Mouse (Mus musculus): ENCODE results near the gene Pcmt1. TPM values are rescaled to one million over a fixed set of nuclear protein-coding genes. Genes with fewer than 3 reads are reported as not detected.

Gene Pcmt1
- 131 and 134 TPM in 2 replicates for polyA plus RNA-seq (2016; fragmentation: Nextera tagmentation; extraction: Ambion mirVana)

GRCm38 (mm10) chr10:7680731-7681301, at the start of gene Pcmt1, which contains the start of gene Lats1:
Gene Pcmt1 (minus strand): TSS chr10:7681136.
Gene Lats1 (plus strand): TSS chr10:7681214.
- Histone ChIP-seq H3K9ac (peak within 1 kb of the TSS; percentile 96), H3K9me3 (replicated peaks) (no peaks in the 10 kb centered on the region), H3K27ac (ENCODE audit: poor library complexity, severe bottlenecking) (peak within 1 kb of the TSS; percentile 99), H3K4me2 (peak within 1 kb of the TSS; percentile 89), H3K4me3 (peak within 1 kb of the TSS; percentile 93), H3K36me3 (peaks cover 37% of the 10 kb centered on the region), H3K27me3 (replicated peaks) (no peaks in the 10 kb centered on the region), H3K4me1 (replicated peaks) (peaks cover 35% of the 10 kb centered on the region)
- WGBS, result under 1% methylated on average over 60 of the region's 65 CpGs
- peak; percentile 85 for ATAC-seq (ENCODE audit: insufficient number of reproducible peaks, low FRiP score)

- WGBS, result 23% methylated on average over 3 of the region's 3 CpGs
- Histone ChIP-seq H3K9ac (peak overlapping the region; percentile 87; the same call in 1 of the 2 replicates), H3K27ac (ENCODE audit: poor library complexity, severe bottlenecking) (no peak overlapping the region)
These were observed 46.1 kb upstream of the Pcmt1 start for GRCm38 (mm10) chr10:7727011-7727410.

GRCm38 (mm10) chr10:7726501-7726812, 45.5 kb upstream of the Pcmt1 start:
- ATAC-seq (ENCODE audit: insufficient number of reproducible peaks, low FRiP score), result no peak
- H3K36me3 ChIP-seq, result no peaks in the 10 kb centered on the region
- no peak overlapping the region for H3K27ac ChIP-seq (ENCODE audit: poor library complexity, severe bottlenecking)
- peak overlapping the region; percentile 71 for H3K4me3 ChIP-seq
- H3K9me3 ChIP-seq (replicated peaks), result no peaks in the 10 kb centered on the region
- no peaks in the 10 kb centered on the region for H3K27me3 ChIP-seq (replicated peaks)
- peak overlapping the region; percentile 87 for H3K9ac ChIP-seq
- H3K4me2 ChIP-seq, result peak overlapping the region; percentile 95
- WGBS, result 0% methylated on average over 8 of the region's 8 CpGs
- H3K4me1 ChIP-seq (replicated peaks), result peaks cover 9% of the 10 kb centered on the region

More at GRCm38 (mm10) chr10:7727011-7727410, 46.1 kb upstream of the Pcmt1 start:
- Histone ChIP-seq H3K4me1 (replicated peaks) (peaks cover 12% of the 10 kb centered on the region), H3K4me3 (peak overlapping the region; percentile 71), H3K36me3 (no peaks in the 10 kb centered on the region), H3K27me3 (replicated peaks) (no peaks in the 10 kb centered on the region), H3K9me3 (replicated peaks) (no peaks in the 10 kb centered on the region), H3K4me2 (peak overlapping the region; percentile 95)
- no peak for ATAC-seq (ENCODE audit: insufficient number of reproducible peaks, low FRiP score)

GRCm38 (mm10) chr10:7725751-7726500, 45.0 kb upstream of the Pcmt1 start, which contains the start of gene Katna1:
Gene Katna1 (plus strand): TSS chr10:7726000.
- peak within 1 kb of the TSS; percentile 31; the same call in 1 of the 2 replicates for H3K27ac ChIP-seq (ENCODE audit: poor library complexity, severe bottlenecking)
- under 1% methylated on average over 49 of the region's 49 CpGs for WGBS
- H3K4me1 ChIP-seq (replicated peaks), result peaks cover 9% of the 10 kb centered on the region
- H3K4me3 ChIP-seq, result peak within 1 kb of the TSS; percentile 71
- peak within 1 kb of the TSS; percentile 95 for H3K4me2 ChIP-seq
- no peaks in the 10 kb centered on the region for H3K9me3 ChIP-seq (replicated peaks)
- no peaks in the 10 kb centered on the region for H3K36me3 ChIP-seq
- peak; percentile 99 for ATAC-seq (ENCODE audit: insufficient number of reproducible peaks, low FRiP score)
- no peaks in the 10 kb centered on the region for H3K27me3 ChIP-seq (replicated peaks)
- H3K9ac ChIP-seq, result peak within 1 kb of the TSS; percentile 87

- Histone ChIP-seq H3K4me1 (replicated peaks) (no peaks in the 10 kb centered on the region), H3K27me3 (replicated peaks) (no peaks in the 10 kb centered on the region), H3K36me3 (peaks cover 52% of the 10 kb centered on the region), H3K9me3 (replicated peaks) (no peaks in the 10 kb centered on the region; the same call in 1 of the 2 replicates), H3K4me2 (no peak overlapping the region), H3K9ac (no peak overlapping the region), H3K27ac (ENCODE audit: poor library complexity, severe bottlenecking) (no peak overlapping the region), H3K4me3 (no peak overlapping the region)
- WGBS, result 82% methylated on average over 7 of the region's 7 CpGs
- no peak for ATAC-seq (ENCODE audit: insufficient number of reproducible peaks, low FRiP score)
These were observed 34.1 kb upstream of the Pcmt1 start for GRCm38 (mm10) chr10:7715056-7715455.

GRCm38 (mm10) chr10:7712506-7712905, 31.6 kb upstream of the Pcmt1 start:
- no peak for ATAC-seq (ENCODE audit: insufficient number of reproducible peaks, low FRiP score)
- Histone ChIP-seq H3K9ac (no peak overlapping the region), H3K9me3 (replicated peaks) (no peaks in the 10 kb centered on the region), H3K4me1 (replicated peaks) (no peaks in the 10 kb centered on the region), H3K27me3 (replicated peaks) (no peaks in the 10 kb centered on the region), H3K36me3 (peaks cover 67% of the 10 kb centered on the region), H3K27ac (ENCODE audit: poor library complexity, severe bottlenecking) (no peak overlapping the region), H3K4me3 (no peak overlapping the region), H3K4me2 (no peak overlapping the region)
- 88% methylated on average over 13 of the region's 13 CpGs for WGBS

- Histone ChIP-seq H3K9me3 (replicated peaks) (no peaks in the 10 kb centered on the region), H3K4me1 (replicated peaks) (no peaks in the 10 kb centered on the region), H3K27ac (ENCODE audit: poor library complexity, severe bottlenecking) (no peak overlapping the region), H3K4me2 (no peak overlapping the region), H3K9ac (no peak overlapping the region), H3K36me3 (peaks cover 74% of the 10 kb centered on the region), H3K27me3 (replicated peaks) (no peaks in the 10 kb centered on the region), H3K4me3 (no peak overlapping the region)
- no peak for ATAC-seq (ENCODE audit: insufficient number of reproducible peaks, low FRiP score)
- 86% methylated on average over 5 of the region's 5 CpGs for WGBS
These were observed 29.2 kb upstream of the Pcmt1 start for GRCm38 (mm10) chr10:7710121-7710520.

- peaks cover 86% of the 10 kb centered on the region for H3K36me3 ChIP-seq
- WGBS, result 90% methylated on average over 6 of the region's 6 CpGs
- no peak overlapping the region for H3K4me3 ChIP-seq
- H3K9me3 ChIP-seq (replicated peaks), result no peaks in the 10 kb centered on the region
- H3K9ac ChIP-seq, result no peak overlapping the region
- no peak overlapping the region for H3K27ac ChIP-seq (ENCODE audit: poor library complexity, severe bottlenecking)
- H3K27me3 ChIP-seq (replicated peaks), result no peaks in the 10 kb centered on the region
- H3K4me1 ChIP-seq (replicated peaks), result no peaks in the 10 kb centered on the region
- no peak overlapping the region for H3K4me2 ChIP-seq
- no peak for ATAC-seq (ENCODE audit: insufficient number of reproducible peaks, low FRiP score)
These were observed 21.6 kb upstream of the Pcmt1 start for GRCm38 (mm10) chr10:7702586-7702985.

GRCm38 (mm10) chr10:7700120-7700519, 19.2 kb upstream of the Pcmt1 start:
- peaks cover 85% of the 10 kb centered on the region for H3K36me3 ChIP-seq
- no peak overlapping the region for H3K27ac ChIP-seq (ENCODE audit: poor library complexity, severe bottlenecking)
- no peaks in the 10 kb centered on the region for H3K9me3 ChIP-seq (replicated peaks)
- no peak overlapping the region for H3K4me3 ChIP-seq
- WGBS, result 87% methylated on average over 3 of the region's 3 CpGs
- no peaks in the 10 kb centered on the region for H3K27me3 ChIP-seq (replicated peaks)
- ATAC-seq (ENCODE audit: insufficient number of reproducible peaks, low FRiP score), result no peak
- no peak overlapping the region for H3K4me2 ChIP-seq
- no peak overlapping the region for H3K9ac ChIP-seq
- no peaks in the 10 kb centered on the region for H3K4me1 ChIP-seq (replicated peaks)

- no peak overlapping the region for H3K4me3 ChIP-seq
- no peak overlapping the region for H3K9ac ChIP-seq
- H3K27me3 ChIP-seq (replicated peaks), result no peaks in the 10 kb centered on the region
- no peak overlapping the region for H3K27ac ChIP-seq (ENCODE audit: poor library complexity, severe bottlenecking)
- ATAC-seq (ENCODE audit: insufficient number of reproducible peaks, low FRiP score), result no peak
- H3K9me3 ChIP-seq (replicated peaks), result no peaks in the 10 kb centered on the region
- H3K36me3 ChIP-seq, result peaks cover 78% of the 10 kb centered on the region
- no peak overlapping the region for H3K4me2 ChIP-seq
- peaks cover 7% of the 10 kb centered on the region; the same call in 1 of the 2 replicates for H3K4me1 ChIP-seq (replicated peaks)
These were observed 14.3 kb upstream of the Pcmt1 start for GRCm38 (mm10) chr10:7695286-7695685.

- Histone ChIP-seq H3K4me2 (no peak overlapping the region), H3K4me1 (replicated peaks) (peaks cover 26% of the 10 kb centered on the region), H3K9me3 (replicated peaks) (no peaks in the 10 kb centered on the region), H3K4me3 (no peak overlapping the region), H3K27me3 (replicated peaks) (no peaks in the 10 kb centered on the region), H3K9ac (no peak overlapping the region), H3K36me3 (peaks cover 9% of the 10 kb centered on the region), H3K27ac (ENCODE audit: poor library complexity, severe bottlenecking) (no peak overlapping the region)
- WGBS, result 79% methylated on average over 6 of the region's 6 CpGs
- ATAC-seq (ENCODE audit: insufficient number of reproducible peaks, low FRiP score), result no peak
These were observed 6.0 kb upstream of the Pcmt1 start for GRCm38 (mm10) chr10:7686902-7687301.

All from heart, embryonic 12.5 days (tissue).